Mouse (Mus musculus) lung, postnatal 4 days (tissue): ENCODE results near the gene Kmt2e.
"Not testable (repeated sequence)": the region's sequence is repeated elsewhere in the genome, so short reads cannot be mapped to it uniquely, and the experiment has no call there.

Experiments used
- DNase-seq, 2 experiments: peaks; one replicate each; pipeline ENCODE4 v3.0.0; 2021

Kmt2e gene

GRCm38 (mm10) chr5:23502317-23502937, 68.2 kb downstream of the Kmt2e start:
- DNase-seq: no peak

DNA sequence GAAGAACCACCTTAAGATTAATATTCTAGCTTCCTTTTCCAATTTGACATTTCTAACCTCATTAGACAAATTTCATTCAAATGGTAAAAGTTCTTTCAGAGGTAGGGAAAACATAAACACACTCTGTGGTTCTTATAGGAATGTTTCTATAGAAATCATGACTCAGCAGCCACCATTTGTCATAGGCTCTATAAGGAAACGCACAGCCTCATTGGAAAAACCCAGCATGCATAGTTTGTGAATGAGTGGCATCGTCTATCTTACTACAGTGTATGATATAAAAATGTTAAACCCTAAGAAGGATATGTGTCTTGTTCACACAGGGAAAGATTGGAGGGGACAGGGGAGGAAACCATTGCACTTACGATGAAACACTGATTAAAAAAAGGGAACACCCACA, 71.3 kb downstream of the Kmt2e start:
- DNase-seq: no peak

- DNase-seq: no peak
These were observed 73.0 kb downstream of the Kmt2e start for GRCm38 (mm10) chr5:23507210-23507609.

GRCm38 (mm10) chr5:23508630-23509029, 74.4 kb downstream of the Kmt2e start:
- no peak for DNase-seq

GRCm38 (mm10) chr5:23511456-23511855, 77.2 kb downstream of the Kmt2e start:
- no peak for DNase-seq

DNA sequence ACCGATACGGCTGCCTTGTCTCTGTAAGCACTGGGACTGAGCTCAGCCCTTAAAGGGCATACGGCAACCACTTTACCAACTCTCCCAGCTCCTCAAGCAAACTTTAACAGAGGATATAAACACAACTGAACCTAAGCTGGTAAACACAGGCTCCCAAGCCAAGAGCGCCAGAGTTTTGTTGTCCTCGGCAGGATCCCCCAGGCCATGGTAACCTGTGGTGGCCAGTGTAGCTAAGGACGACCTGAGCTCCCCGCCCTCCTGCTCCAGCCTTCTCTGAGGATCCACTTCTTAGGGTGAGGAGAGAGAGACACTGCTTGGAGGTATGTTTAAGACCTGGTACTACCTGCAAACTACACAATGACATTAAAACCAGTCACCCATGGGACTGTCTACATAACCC, 78.3 kb downstream of the Kmt2e start:
- no peak for DNase-seq

DNA sequence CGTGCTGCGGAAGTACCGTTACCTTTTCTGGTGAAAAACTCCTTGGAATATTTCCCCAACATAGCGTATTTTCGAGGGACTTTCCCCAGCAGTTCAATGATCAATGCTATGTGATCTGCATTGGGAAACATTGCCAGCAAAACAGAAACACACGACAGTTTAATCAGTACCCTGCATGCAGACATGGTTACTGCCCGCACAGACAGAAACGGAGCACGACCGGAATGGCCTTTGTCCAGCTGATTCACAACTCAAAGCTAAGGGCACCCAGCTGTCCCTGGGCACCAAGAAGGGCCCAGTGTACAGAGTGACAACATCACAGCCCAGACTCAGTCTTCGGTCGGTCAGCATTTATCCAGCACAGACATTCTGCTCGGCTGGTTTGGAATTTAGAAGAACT, 79.2 kb downstream of the Kmt2e start:
- no peak for DNase-seq

GRCm38 (mm10) chr5:23515038-23515437, 80.8 kb downstream of the Kmt2e start:
- no peak for DNase-seq

- no peak for DNase-seq
These were observed 82.7 kb downstream of the Kmt2e start for GRCm38 (mm10) chr5:23516962-23517361.

GRCm38 (mm10) chr5:23517839-23518238, 83.6 kb downstream of the Kmt2e start:
- no peak for DNase-seq

DNA sequence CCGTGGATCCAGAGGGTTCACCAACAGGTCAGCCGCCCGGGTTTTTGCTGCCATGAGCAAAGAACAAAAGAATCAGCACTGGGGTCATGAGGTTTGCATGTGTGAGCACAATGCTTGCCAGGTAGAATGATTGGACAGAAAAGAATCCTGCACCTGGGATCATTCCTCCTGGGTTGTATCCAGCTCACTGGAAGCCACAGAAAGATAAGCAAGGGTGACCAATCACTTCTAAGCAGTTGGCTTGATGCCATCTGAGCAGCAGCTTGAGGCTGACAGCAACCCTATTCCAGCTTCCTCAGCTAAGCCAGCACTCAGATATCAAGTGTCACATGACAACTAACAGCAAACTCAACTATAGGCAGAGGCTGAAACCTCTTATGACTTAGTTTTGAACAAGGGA, 84.4 kb downstream of the Kmt2e start:
- peak; percentile 39 to 54 for DNase-seq

GRCm38 (mm10) chr5:23519679-23520078, 85.4 kb downstream of the Kmt2e start:
- no peak for DNase-seq

DNA sequence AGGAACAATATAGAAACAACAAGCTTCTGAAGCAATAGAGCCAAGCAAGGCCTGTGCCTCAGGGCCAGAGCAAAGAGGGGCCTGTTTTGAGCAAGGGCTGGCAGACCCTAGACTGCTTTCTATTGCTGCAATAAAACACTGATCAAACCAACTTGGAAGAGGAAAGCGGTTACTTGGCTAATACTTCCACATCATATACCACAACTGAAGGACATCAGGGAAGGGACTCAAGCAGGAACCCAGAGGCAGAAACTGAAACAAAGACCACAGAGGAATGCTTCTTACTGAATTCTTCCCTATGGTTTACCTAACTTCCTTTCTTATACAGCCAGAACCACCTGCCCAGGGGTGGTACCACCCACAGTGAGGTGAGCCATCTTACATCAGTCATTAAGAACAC, 87.4 kb downstream of the Kmt2e start:
- DNase-seq: no peak

- DNase-seq: no peak
These were observed 89.7 kb downstream of the Kmt2e start for GRCm38 (mm10) chr5:23523936-23524335.

DNA sequence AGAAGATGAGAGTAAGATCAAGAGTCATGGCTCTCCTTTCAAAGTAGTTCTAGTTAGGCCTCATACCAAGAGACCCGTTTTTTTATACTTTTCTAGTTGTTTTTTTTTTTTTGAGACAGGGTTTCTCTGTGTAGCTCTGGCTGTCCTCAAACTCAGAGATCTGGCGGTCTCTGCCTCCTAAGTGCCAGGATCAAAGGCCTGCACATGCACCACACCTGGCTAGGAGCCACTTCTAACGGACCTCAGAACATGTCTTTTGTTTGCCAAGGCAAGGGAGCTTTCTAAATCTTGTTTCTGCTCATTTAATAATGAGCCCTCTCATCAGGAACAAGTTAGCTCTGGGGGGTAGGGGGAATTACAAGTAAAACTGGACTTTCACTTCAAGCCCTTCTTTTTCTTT, 90.4 kb downstream of the Kmt2e start:
- no peak for DNase-seq

DNA sequence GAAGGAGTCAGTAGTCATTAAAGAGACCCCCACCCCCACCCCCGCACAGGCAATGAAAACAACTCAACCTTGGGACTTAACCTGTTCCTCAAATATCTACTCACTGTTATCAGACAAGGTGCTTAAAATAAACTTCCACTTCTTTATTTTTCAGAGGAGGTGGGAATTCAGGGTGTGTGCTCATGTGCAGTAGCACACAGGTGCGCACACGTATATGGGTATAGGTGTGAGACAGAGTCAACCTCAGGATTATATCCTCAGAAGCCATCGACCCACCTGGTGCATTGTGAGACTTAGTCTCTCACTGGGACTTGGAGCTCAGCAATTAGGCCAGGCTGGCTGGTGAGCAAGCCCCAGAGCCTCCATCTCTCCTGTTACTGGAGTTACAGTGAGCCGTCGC, 96.9 kb downstream of the Kmt2e start:
- DNase-seq: no peak

GRCm38 (mm10) chr5:23531541-23532096, 97.4 kb downstream of the Kmt2e start:
- no peak for DNase-seq

DNA sequence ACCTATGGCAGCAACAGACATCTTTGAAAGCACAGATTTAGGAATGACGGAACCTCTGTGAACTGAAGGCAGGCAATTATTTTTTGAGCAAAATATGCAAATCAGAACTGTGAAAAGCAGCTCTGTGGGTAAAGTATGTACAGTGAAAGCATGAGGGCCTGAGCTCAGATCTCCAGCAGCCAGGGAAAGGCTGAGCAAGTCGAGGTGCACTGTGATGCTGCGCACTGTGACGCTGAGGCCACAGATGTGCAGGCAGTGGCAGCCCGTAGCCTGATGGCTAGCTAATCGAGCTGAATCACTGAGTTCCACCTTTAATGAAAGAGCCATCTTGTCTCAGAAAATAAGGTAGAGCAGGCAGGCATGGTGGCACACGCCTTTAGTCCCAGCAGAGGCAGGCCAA, 101.5 kb downstream of the Kmt2e start:
- DNase-seq: no peak

DNA sequence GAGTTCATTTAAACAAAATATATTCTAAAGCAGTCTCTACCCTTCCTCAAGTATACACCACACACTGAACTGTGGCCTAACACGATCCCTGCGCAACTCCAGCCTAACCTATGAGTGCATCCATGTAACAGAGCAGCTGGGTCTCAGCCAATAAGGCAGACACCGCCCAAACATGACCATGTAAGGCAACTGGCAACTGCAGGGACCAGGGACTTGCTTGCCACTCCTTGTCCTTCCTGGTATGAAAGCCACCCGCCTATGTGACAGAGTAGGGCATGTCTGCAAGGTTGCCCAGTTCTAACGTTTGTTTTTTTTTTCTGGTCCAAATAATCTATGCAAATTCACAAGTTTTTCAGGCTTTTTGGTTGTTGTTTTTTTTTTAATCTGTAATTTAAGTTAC, 117.4 kb downstream of the Kmt2e start:
- DNase-seq: peak; percentile 38 to 45

GRCm38 (mm10) chr5:23553338-23553737, 119.1 kb downstream of the Kmt2e start:
- not testable (repeated sequence) for DNase-seq
